Mouse (Mus musculus) left cerebral cortex, adult 8-10 months (tissue): ENCODE measurements around the gene Npnt. TPM values are rescaled to one million over a fixed set of nuclear protein-coding genes. Genes with fewer than 3 reads are reported as not detected.

Experiments
- DNase-seq, 2 experiments: peaks; one replicate each; pipeline ENCODE4 v3.0.0; 2022; ENCODE audit warnings: low spot score in 2 of 2
- total RNA-seq, 4 experiments: library from RNA; stranded (reverse); gene quantifications; 2 replicates each; pipeline ENCODE4 v1.2.4; 2022

Gene Npnt
- total RNA-seq, 4 experiments from 2014 or later: 13.2 to 15.1 (median 14.3) TPM

DNA sequence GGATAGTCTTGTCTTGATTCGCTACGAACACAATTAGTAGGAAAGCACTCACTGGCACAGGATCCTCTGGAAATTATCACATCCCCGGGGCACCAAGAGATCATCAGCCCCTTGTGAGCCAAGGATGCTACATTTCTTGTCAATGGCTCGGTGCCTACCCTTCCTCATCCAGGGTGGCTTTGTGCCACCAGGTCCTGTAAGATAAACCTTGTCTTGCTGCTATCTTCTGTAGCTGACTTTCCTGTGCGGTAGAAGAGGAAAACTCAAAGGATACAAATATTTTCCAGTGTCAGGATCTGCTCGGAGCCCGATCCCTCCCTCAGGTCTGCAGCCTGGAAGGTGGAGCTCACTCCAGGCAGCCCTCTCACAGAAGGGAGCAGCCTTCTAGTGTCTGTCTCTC, 90.5 kb downstream of the Npnt start:
- DNase-seq: no peak

DNA sequence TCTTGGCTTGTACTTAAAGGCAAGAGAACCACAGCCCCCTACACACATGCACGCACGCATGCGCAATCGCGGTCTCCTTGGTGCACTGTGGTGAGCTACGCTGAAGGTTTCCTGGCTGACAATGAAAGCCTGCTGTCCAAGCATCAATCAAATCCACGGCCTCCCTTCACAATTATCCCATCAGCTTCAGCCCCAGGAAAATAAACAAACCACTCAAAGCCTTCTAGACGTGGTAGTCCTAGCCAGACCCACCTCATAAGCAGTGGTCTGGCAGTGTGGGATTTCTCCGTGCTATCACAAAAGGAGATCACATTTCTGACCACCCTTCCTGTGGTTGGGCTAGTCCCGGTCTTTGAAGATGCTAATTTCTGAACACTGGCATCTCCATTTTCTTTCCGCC, 91.2 kb downstream of the Npnt start:
- DNase-seq: no peak

- no peak for DNase-seq
Observed at GRCm38 (mm10) chr3:132856651-132857050, 93.4 kb downstream of the Npnt start.

- no peak for DNase-seq
Observed at GRCm38 (mm10) chr3:132855458-132856212, 94.5 kb downstream of the Npnt start.

GRCm38 (mm10) chr3:132854271-132854670, 95.8 kb downstream of the Npnt start:
- DNase-seq: no peak

GRCm38 (mm10) chr3:132851841-132852728, 98.0 kb downstream of the Npnt start:
- no peak for DNase-seq

DNA sequence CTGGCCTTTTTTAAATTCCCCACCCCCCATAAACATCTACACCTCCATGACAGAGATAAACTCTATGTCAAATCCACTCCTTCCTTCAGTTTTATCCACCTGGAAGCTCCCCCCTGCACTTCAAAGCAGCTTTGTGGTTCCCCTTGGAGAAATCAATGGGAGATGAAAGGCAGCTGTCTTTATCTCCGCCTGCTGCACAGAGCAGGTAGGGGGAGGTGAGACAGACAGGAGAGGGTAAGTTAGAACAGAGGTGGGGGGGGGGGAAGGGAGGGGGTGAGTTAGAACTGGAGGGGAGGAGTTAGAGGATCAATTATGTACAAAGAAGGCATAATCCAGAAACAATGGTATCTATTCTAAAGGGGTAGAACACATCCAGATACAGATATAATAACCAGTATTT, 98.7 kb downstream of the Npnt start:
- no peak for DNase-seq

DNA sequence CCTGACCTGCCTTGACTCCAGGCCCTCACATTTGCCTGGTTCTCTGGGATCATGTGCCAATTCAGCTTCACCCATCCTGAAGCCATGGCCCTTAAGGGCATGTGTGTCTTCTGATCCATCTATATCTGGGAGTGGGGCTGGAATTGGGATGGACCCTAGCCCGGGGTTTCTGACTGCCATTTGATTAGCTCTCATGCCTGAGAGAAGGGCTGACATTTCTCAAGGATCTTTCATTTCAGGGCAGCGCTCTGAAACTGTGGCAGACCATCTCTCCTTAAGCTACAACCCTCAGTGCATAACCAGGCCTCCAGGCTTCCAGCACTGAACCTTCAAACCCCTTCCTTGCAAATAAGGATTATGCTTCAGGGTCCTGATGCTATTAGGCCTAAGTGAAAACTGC, 99.7 kb downstream of the Npnt start:
- no peak for DNase-seq

GRCm38 (mm10) chr3:132849669-132850068, 100.4 kb downstream of the Npnt start:
- DNase-seq: no peak

GRCm38 (mm10) chr3:132842676-132843075, 107.4 kb downstream of the Npnt start:
- no peak for DNase-seq

DNA sequence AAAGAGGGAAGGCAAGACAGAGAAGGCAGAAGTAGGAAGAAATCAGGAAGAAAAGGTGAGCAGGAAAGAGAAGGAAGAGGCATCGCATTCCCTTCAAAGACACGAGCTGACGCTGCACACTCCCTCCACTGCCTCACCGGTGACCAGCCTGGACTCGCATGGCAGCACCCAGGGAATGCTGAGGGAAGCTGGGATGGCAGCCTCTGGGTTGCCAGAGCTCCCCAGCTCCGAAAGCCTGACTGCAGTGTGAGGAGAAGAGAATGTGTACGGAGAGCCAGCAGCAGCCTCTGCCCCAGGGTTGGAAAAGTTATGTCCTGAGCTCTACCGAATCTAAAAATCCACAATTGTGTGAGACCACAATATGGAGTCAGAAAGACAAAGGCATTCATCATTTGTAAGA, 110.6 kb downstream of the Npnt start:
- no peak for DNase-seq

DNA sequence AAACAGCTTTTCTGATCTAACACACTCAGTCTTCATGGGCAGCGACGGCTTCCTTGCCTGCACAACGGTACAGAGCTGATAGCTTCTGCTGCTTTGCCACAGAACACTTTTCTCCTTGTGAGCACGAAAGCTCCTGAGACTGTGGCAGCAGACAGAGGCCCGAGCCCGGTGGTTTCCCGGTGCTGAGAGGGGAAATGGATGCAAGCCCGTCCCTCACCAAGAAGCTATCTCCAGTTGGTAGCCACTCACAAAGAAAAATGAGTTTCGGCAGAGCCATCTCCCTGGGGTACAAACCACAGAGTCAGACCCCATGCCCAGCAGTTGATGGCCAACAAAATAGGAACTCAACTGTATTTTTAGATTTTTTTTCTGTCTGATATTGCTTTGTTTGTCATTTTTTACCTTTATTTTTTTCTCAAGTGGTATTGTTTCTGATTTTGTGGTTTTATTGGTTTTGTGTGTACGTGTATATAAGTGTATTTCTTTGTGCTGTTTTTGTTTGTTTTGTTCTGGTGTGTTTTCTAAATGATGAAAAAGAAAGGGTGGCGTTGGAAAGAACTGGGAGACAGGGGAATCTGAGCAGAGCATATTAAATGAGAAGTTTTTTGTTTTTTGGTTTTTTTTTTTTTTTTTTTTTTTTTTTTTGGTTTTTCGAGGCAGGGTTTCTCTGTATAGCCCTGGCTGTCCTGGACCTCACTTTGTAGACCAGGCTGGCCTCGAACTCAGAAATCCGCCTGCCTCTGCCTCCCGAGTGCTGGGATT, 111.3 kb downstream of the Npnt start:
- DNase-seq: no peak

GRCm38 (mm10) chr3:132837134-132837533, 113.0 kb downstream of the Npnt start:
- DNase-seq: no peak

DNA sequence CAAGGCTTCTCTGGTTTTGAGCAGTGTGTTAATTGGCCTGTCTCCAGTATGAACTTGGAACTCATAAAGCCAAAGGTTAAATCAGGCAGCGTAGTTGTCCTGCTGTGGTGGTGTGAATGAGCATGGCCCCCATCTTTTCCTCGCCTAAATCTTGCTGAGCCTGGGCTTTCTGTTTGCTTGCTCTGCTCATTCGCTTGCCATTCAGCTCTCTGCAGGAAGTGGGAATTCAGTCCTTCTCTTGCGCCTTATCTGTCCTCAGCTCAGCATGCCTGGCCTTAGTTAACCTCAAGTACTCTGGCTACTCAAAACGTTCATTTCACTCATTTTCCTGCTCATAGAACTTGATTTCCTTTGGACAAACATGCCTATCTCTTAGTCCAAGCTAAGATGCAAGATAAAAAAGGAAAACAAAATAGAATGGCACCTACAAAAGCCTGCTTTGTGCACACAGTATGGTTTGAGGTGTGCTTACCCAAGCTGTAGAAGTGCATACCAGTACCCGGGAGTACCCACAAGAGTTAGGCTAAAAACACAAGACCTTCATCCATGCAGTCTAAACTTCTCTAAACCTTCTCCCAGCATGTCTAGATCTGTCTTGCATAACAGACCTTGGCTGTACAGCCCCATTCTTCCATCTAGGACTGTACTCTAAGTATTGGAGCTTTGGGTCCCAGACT, 114.8 kb downstream of the Npnt start:
- DNase-seq: no peak

Other genes starting within 250 kb of the Npnt start
- 10 to 100 TPM in 3 of 4 experiments, 1 to 10 TPM in 1; 9.6 to 14.5 (median 12.9) TPM for gene Ints12, start 141.5 kb upstream of the Npnt start, total RNA-seq
- 10 to 100 TPM in 3 of 4 experiments, 1 to 10 TPM in 1; 9.8 to 12.9 (median 11.4) TPM for gene Gstcd, start 141.7 kb upstream of the Npnt start, total RNA-seq